Mouse (Mus musculus) erythroblast, adult 5-6 weeks (primary cell): ENCODE results near the gene Slamf7. TPM values are rescaled to one million over a fixed set of nuclear protein-coding genes. Genes with fewer than 3 reads are reported as not detected.
"Not testable (repeated sequence)": the region's sequence is repeated elsewhere in the genome, so short reads cannot be mapped to it uniquely, and the experiment has no call there.

ENCODE experiments used
- ATAC-seq: replicated peaks from 2 replicates; pipeline ENCODE4 v1.8.0; 2016; ENCODE audit warnings: moderate number of reproducible peaks, mild to moderate bottlenecking, moderate TSS enrichment, inconsistent platforms; ENCODE audit not compliant: poor library complexity, low FRiP score, severe bottlenecking
- total RNA-seq, 2 experiments: library from RNA; stranded (forward) in 1 of 2; stranded (reverse) in 1 of 2; fragments of 150-400 nt in 1 of 2; fragments of 200-764, 138-1000 nt in 1 of 2; gene quantifications; 2 replicates each; pipeline versions ENCODE4 v1.2.3 to v1.2.4; 2015 to 2017; ENCODE audit warnings: low replicate concordance in 2 of 2

Slamf7 gene
- total RNA-seq (2015; ENCODE audit: low replicate concordance): 3.3 and 10.7 TPM in 2 replicates
- total RNA-seq (2017; ENCODE audit: low replicate concordance): 1.4 TPM in 1 of 2 replicates, not detected in the other

GRCm38 (mm10) chr1:171652734-171653133 lies at the start of gene Slamf7:
Gene Slamf7 (minus strand): TSS chr1:171653035.
- ATAC-seq: no peak

- no peak for ATAC-seq
Observed at GRCm38 (mm10) chr1:171698983-171699382, 46.1 kb upstream of the Slamf7 start.

- no peak for ATAC-seq
Observed at GRCm38 (mm10) chr1:171693918-171694317, 41.1 kb upstream of the Slamf7 start.

GRCm38 (mm10) chr1:171687320-171687719 lies 34.5 kb upstream of the Slamf7 start:
- no peak for ATAC-seq

- ATAC-seq: no peak
Observed at GRCm38 (mm10) chr1:171684923-171685322, 32.1 kb upstream of the Slamf7 start.

- no peak; the same call in 1 of the 2 replicates for ATAC-seq
Observed at GRCm38 (mm10) chr1:171681531-171682299, 28.9 kb upstream of the Slamf7 start, which contains the start of gene Cd48. Gene Cd48 (plus strand): TSS chr1:171682009.

- no peak for ATAC-seq
Observed at GRCm38 (mm10) chr1:171681009-171681408, 28.2 kb upstream of the Slamf7 start.

GRCm38 (mm10) chr1:171677721-171678120 lies 24.9 kb upstream of the Slamf7 start:
- no peak for ATAC-seq

GRCm38 (mm10) chr1:171674467-171674866 lies 21.6 kb upstream of the Slamf7 start:
- no peak for ATAC-seq

- ATAC-seq: no peak
Observed at GRCm38 (mm10) chr1:171672854-171673475, 20.1 kb upstream of the Slamf7 start.

- ATAC-seq: not testable (repeated sequence)
Observed at GRCm38 (mm10) chr1:171672451-171672850, 19.6 kb upstream of the Slamf7 start.

GRCm38 (mm10) chr1:171667160-171667559 lies 14.3 kb upstream of the Slamf7 start:
- no peak for ATAC-seq

- no peak for ATAC-seq
Observed at GRCm38 (mm10) chr1:171666350-171666749, 13.5 kb upstream of the Slamf7 start.

- ATAC-seq: no peak
Observed at GRCm38 (mm10) chr1:171663757-171664156, 10.9 kb upstream of the Slamf7 start.

GRCm38 (mm10) chr1:171661482-171661881 lies 8.6 kb upstream of the Slamf7 start:
- no peak for ATAC-seq

GRCm38 (mm10) chr1:171660423-171660822 lies 7.6 kb upstream of the Slamf7 start:
- no peak for ATAC-seq

GRCm38 (mm10) chr1:171658561-171658991 lies 5.7 kb upstream of the Slamf7 start:
- no peak for ATAC-seq

- ATAC-seq: no peak
Observed at GRCm38 (mm10) chr1:171648840-171649239, 4.0 kb downstream of the Slamf7 start.

GRCm38 (mm10) chr1:171647716-171648115 lies 5.1 kb downstream of the Slamf7 start:
- no peak for ATAC-seq

- ATAC-seq: no peak
Observed at GRCm38 (mm10) chr1:171646429-171646940, 6.3 kb downstream of the Slamf7 start.

- no peak for ATAC-seq
Observed at GRCm38 (mm10) chr1:171643612-171644011, 9.2 kb downstream of the Slamf7 start.
